Mouse (Mus musculus): Measurements from ENCODE around the gene Arr3.

The Arr3 gene

GRCm38 (mm10) chrX:100605314-100605713 lies at the start of gene Arr3:
Gene Arr3 (plus strand): TSS chrX:100605497.
- CTCF ChIA-PET = no interaction called here

- CTCF ChIA-PET = no interaction called here
These were observed 49.3 kb upstream of the Arr3 start for GRCm38 (mm10) chrX:100556026-100556425.

DNA sequence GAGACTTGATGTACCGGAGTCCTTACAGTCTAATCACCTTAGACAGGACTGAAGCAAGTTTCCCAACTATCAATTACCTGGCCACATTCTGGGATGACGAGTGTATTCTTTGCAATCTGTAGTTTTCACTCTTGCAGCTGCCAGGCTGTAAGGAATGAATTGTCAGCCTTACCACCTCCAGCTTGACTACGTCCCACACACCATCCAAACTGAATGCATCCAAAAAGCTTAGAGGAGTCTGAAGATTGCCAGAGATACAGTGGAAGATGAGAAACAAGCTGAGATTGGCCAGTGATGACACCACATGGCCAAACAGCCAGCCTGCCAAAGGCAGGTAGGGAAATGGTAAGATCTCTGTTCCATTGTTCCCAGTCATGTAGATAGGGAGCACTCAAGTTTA lies 39.6 kb upstream of the Arr3 start:
- CTCF ChIA-PET = no interaction called here

- CTCF ChIA-PET = no interaction called here
These were observed 33.3 kb upstream of the Arr3 start, which contains the start of gene Awat1 for GRCm38 (mm10) chrX:100571951-100572350. Gene Awat1 (plus strand): TSS chrX:100572251.

DNA sequence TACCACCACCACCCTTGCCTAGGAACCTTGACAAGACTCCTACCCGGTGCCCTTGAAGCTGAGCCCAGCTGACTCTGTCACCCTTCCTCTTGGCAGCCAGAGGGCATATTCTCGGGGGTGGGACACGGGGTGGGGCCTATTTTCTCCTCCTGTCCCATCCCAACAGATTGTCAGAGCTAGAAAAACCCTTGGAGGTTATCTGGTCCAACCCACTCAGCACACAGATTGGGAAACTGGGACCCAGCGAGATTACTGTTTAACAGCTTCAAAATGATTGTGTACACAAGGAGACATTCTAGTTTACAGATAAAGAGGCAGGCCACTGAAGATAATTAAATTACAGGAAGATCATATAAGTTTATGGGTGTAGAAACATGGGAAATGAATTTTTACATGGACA lies 10.5 kb upstream of the Arr3 start, which contains the start of gene P2ry4:
Gene P2ry4 (minus strand): TSS at position 79 of the 400 bp plus-strand sequence.
- CTCF ChIA-PET = no interaction called here

GRCm38 (mm10) chrX:100597439-100597838 lies 7.9 kb upstream of the Arr3 start:
- CTCF ChIA-PET = no interaction called here

DNA sequence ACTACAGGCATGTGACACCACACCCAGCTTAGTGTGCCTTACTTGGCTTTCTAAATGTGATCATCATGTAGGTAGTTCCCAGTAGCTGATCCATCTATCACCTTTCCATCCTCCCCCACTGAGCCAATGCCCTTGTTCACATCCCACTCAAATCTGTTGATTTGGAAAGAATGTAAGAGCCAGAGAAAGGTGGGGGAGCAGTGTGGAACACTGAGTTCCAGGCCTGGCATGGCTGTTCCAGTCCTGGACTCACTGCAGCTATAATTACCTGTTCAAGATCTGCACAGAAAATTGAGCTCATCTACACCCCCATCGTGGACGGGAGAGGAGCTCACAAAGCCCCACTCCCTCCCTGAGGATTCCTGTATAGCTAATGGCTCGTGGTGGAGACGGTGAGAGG lies 5.5 kb upstream of the Arr3 start:
- CTCF ChIA-PET = no interaction called here

- CTCF ChIA-PET = interaction anchor here (0.7 kb wide), 2 partner anchors 56 to 120 kb away, joined by 3 to 14 read pairs; no protein-coding TSS in a partner anchor
These were observed 13.2 kb downstream of the Arr3 start for GRCm38 (mm10) chrX:100618488-100618887.

DNA sequence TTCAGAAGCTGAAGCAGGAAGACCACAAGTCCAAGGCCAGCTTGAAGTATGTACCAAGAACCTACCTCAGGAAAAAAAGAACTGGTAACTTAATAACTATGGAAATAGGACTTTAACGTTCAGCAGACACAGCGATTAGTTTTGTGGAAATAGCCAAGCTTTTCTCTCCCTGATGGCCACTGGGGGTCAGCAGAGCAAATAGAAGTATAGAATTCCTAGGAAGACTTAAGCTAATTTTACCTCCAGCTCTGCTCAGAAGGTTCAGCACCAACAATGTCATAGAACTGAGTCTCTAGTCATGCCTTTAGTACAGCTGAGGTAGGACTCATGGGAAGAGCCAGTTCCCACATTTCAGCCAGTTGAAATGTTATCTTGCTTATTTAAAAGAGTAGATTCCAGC lies 16.1 kb downstream of the Arr3 start:
- CTCF ChIA-PET = no interaction called here

- CTCF ChIA-PET = no interaction called here
These were observed 18.9 kb downstream of the Arr3 start for GRCm38 (mm10) chrX:100624242-100624641.

DNA sequence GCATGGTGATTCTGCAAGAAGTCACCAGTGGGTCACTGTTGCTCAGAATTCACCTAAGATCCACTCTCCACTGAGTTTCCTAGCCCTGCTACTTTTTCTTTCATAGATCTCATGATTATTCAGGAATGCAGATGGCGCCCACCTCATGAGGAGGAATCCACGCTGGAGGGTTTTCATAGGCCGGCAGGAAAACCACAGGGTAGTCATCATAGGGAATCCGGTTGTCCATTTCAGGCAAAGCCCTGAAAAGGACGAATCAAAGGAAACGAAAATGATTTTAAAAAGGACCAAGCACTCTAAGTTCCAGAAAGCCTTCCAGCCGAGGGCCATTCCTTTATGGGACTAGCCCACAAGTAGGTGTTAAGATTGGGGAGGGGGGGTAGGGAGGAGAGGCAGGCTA lies 19.8 kb downstream of the Arr3 start:
- CTCF ChIA-PET = no interaction called here

GRCm38 (mm10) chrX:100625546-100625801 lies 20.2 kb downstream of the Arr3 start, which contains the start of gene Kif4:
Gene Kif4 (plus strand): TSS chrX:100625737.
- CTCF ChIA-PET = no interaction called here

DNA sequence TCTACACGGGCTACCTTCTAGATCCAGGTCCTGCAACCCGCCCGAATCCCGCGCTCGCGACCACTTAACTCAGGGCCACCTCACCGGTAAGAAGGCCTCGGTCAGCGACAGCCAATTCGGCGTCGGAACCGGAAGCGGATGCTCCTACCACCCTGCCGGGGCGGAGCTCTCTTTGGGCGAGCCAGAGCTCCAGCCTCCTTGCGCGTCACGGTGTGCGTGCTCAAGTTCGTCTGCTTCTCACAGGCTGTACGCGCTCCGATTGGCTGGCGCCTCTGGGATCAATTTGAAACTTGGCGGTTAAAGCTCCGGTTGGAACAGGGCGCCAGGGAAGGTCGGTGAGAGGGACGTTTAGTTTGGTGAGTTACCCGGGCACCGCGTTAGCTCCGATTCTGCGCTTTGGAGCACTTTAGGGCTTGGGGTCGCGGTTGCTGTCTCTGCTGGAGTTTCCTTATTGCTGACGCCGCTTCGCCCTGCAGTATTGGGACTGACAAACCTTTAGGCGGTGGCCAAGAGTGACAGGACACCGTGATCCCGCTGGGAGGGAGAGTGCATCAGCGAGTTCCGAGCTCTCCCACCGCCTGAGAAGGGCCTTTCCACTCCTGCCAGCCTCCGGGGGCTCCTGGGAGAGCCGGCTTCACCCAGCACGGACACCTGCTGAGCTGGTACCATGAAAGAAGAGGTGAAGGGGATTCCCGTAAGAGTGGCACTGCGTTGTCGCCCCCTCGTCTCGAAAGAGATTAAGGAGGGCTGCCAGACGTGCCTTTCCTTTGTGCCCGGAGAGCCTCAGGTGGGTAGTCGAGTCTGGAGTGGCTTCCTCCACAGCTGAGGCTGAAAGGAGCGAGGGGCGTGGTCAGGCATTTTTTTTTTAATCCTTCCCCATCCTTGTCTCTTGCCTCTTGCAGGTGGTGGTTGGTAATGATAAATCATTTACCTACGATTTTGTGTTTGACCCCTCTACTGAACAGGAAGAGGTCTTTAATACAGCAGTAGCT lies 20.8 kb downstream of the Arr3 start, which contains the start of gene Pdzd11:
Gene Pdzd11 (minus strand): TSS at position 767 of the 992 bp plus-strand sequence.
- CTCF ChIA-PET = interaction anchor here (0.5 kb wide), 1 partner anchor 14 kb away, joined by 4 read pairs; no protein-coding TSS in a partner anchor

GRCm38 (mm10) chrX:100629076-100629475 lies 23.8 kb downstream of the Arr3 start:
- CTCF ChIA-PET = no interaction called here

DNA sequence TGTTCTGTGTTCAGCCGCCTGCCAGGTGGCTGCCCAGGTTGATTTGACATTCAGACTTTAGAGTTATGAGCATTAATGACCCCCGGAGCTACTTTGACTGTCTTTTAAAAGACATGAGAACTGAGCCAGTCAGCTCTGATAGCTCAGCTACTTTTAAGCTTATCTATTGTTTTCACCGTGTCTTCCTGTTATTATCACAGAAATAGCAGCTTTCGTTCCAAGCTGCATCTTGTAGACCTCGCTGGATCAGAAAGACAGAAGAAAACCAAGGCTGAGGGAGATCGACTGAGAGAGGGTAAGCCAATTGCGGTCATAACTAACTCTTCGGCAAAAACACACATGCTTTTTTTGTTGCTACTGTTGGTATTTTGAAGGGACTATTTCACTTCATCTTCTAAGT lies 33.2 kb downstream of the Arr3 start:
- CTCF ChIA-PET = no interaction called here

DNA sequence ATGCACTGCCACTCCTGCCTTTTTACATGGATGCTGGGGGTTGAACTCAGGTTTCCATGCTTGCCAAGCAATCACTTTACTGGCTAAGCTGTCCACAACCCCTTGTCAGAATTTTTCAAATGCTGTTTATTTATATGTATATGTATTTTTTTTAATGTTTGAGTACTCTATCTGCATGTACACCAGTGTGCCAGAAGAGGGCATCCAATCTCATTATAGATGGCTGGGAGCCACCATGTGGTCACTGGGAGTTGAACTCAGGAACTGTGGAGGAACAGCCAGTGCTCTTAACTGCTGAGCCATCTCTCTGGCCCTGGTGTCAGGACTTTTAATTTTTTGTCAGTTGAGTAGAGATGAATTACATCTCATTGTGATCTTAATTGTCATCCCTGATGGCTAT lies 47.6 kb downstream of the Arr3 start:
- CTCF ChIA-PET = no interaction called here

DNA sequence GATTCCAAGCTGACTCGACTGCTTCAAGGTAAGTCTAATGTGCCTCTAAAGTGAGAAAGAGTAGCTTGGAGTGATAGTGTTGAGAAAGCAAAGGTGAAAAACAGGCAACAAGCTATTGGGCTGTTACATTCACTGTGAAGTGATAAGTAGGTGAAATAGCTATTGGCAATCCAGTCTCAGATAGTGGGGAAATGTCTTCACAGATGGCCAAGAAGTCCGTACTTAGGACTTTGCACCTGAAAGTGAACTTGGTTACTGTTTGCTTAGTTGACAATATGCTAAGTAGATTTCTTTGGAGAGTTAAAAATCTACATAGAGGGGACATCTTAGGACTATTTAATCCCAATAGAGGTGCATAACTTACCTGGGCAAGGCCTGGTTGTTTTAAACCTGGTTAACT lies 59.5 kb downstream of the Arr3 start:
- CTCF ChIA-PET = no interaction called here
